Mouse (Mus musculus): ENCODE results near the gene Tbx6. TPM values are rescaled to one million over a fixed set of nuclear protein-coding genes. Genes with fewer than 3 reads are reported as not detected.

Tbx6 gene
- polyA plus RNA-seq, 1 experiment: 1.3 TPM

- DNase-seq (ENCODE audit: low spot score): no peak
Observed at GRCm38 (mm10) chr7:126793456-126794270, 12.4 kb downstream of the Tbx6 start.

- no peak for DNase-seq (ENCODE audit: low spot score)
Observed at GRCm38 (mm10) chr7:126794271-126794605, 13.0 kb downstream of the Tbx6 start.

GRCm38 (mm10) chr7:126795387-126796317, 14.4 kb downstream of the Tbx6 start:
- DNase-seq (ENCODE audit: low spot score): no peak

- DNase-seq (ENCODE audit: low spot score): no peak
Observed at GRCm38 (mm10) chr7:126796350-126796932, 15.2 kb downstream of the Tbx6 start.

GRCm38 (mm10) chr7:126797411-126798126, 16.3 kb downstream of the Tbx6 start, which contains the start of gene Fam57b:
Gene Fam57b (plus strand): TSS chr7:126797668.
- DNase-seq (ENCODE audit: low spot score): no peak

GRCm38 (mm10) chr7:126798127-126799049, 17.1 kb downstream of the Tbx6 start:
- DNase-seq (ENCODE audit: low spot score): no peak

- DNase-seq (ENCODE audit: low spot score): peak; percentile 88
Observed at GRCm38 (mm10) chr7:126799050-126799467, 17.8 kb downstream of the Tbx6 start.

GRCm38 (mm10) chr7:126799468-126800268, 18.4 kb downstream of the Tbx6 start:
- DNase-seq (ENCODE audit: low spot score): peak; percentile 80

- DNase-seq (ENCODE audit: low spot score): no peak
Observed at GRCm38 (mm10) chr7:126800269-126801056, 19.2 kb downstream of the Tbx6 start.

GRCm38 (mm10) chr7:126801057-126801422, 19.8 kb downstream of the Tbx6 start:
- DNase-seq (ENCODE audit: low spot score): no peak

- no peak for DNase-seq (ENCODE audit: low spot score)
Observed at GRCm38 (mm10) chr7:126802134-126802889, 21.0 kb downstream of the Tbx6 start.

- DNase-seq (ENCODE audit: low spot score): no peak
Observed at GRCm38 (mm10) chr7:126803181-126803580, 21.9 kb downstream of the Tbx6 start.

GRCm38 (mm10) chr7:126803751-126804150, 22.5 kb downstream of the Tbx6 start:
- no peak for DNase-seq (ENCODE audit: low spot score)

- DNase-seq (ENCODE audit: low spot score): no peak
Observed at GRCm38 (mm10) chr7:126806956-126807355, 25.7 kb downstream of the Tbx6 start.

GRCm38 (mm10) chr7:126807405-126807804, 26.1 kb downstream of the Tbx6 start:
- no peak for DNase-seq (ENCODE audit: low spot score)

GRCm38 (mm10) chr7:126808703-126809455, 27.6 kb downstream of the Tbx6 start:
- DNase-seq (ENCODE audit: low spot score): peak; percentile 67

GRCm38 (mm10) chr7:126809723-126810369, 28.6 kb downstream of the Tbx6 start:
- no peak for DNase-seq (ENCODE audit: low spot score)

Measured in urinary bladder, adult 2 months (tissue).